Mouse (Mus musculus) midbrain, embryonic 15.5 days (tissue): Measurements from ENCODE around the gene Rfpl4. TPM values are rescaled to one million over a fixed set of nuclear protein-coding genes. Genes with fewer than 3 reads are reported as not detected.
A peak's percentile ranks its signal among the peaks of the same experiment; 100 is the strongest.
"Not testable (repeated sequence)": the region's sequence is repeated elsewhere in the genome, so short reads cannot be mapped to it uniquely, and the experiment has no call there.

ENCODE experiments used
- ATAC-seq: fragments of 200-750 bp; cut with Nextera tagmentation; replicated peaks from 2 replicates; pipeline ENCODE4 v1.8.0; 2017; ENCODE audit warnings: moderate TSS enrichment
- H3K27ac ChIP-seq: fragments of 300-500 bp; sonication (generic); 2 replicates; pipeline ENCODE4 v1.5.1; 2015; ENCODE audit warnings: mild to moderate bottlenecking, inconsistent platforms
- H3K27me3 ChIP-seq: fragments of 300-500 bp; sonication (generic); replicated peaks from 2 replicates; pipeline ENCODE4 v1.6.1; 2015; ENCODE audit warnings: inconsistent platforms
- H3K36me3 ChIP-seq: fragments of 300-500 bp; sonication (generic); replicated peaks from 2 replicates; pipeline ENCODE4 v1.6.1; 2015; ENCODE audit warnings: inconsistent platforms
- H3K4me1 ChIP-seq: fragments of 300-500 bp; sonication (generic); 2 replicates; pipeline ENCODE4 v1.6.1; 2015; ENCODE audit warnings: inconsistent platforms
- H3K4me2 ChIP-seq: fragments of 300-500 bp; sonication (generic); 2 replicates; pipeline ENCODE4 v1.6.1; 2015; ENCODE audit warnings: inconsistent platforms, mild to moderate bottlenecking, moderate library complexity
- H3K4me3 ChIP-seq: fragments of 300-500 bp; sonication (generic); 2 replicates; pipeline ENCODE4 v1.5.1; 2015; ENCODE audit warnings: mild to moderate bottlenecking, inconsistent platforms
- H3K9ac ChIP-seq: fragments of 300-500 bp; sonication (generic); 2 replicates; pipeline ENCODE4 v1.6.1; 2015; ENCODE audit warnings: mild to moderate bottlenecking, inconsistent platforms
- H3K9me3 ChIP-seq: fragments of 300-500 bp; sonication (generic); 2 replicates; pipeline ENCODE4 v1.6.1; 2016; ENCODE audit warnings: inconsistent platforms
- WGBS: fragments of 180-500 bp; shearing (Covaris S2); methylation state at CpG from one replicate; pipeline ENCODE4 v1.1.7; 2015; ENCODE audit warnings: mixed read lengths; 5-methylcytosine and 5-hydroxymethylcytosine counted together
- polyA plus RNA-seq: library from polyadenylated mRNA; unstranded; fragments of >200 nt; fragmentation: Nextera tagmentation; extraction: Ambion mirVana; gene quantifications from 2 replicates; pipeline ENCODE4 v1.2.1, GENCODE M21; 2015

Gene Rfpl4
- 0.14 TPM in 1 of 2 replicates, not detected in the other for polyA plus RNA-seq

- Histone ChIP-seq H3K4me1 (no peaks in the 10 kb centered on the region), H3K4me3 (no peak within 1 kb of the TSS), H3K27ac (no peak within 1 kb of the TSS), H3K9ac (no peak within 1 kb of the TSS), H3K9me3 (no peaks in the 10 kb centered on the region), H3K36me3 (no peaks in the 10 kb centered on the region), H3K27me3 (no peaks in the 10 kb centered on the region), H3K4me2 (no peak within 1 kb of the TSS)
- ATAC-seq, result no peak
- WGBS, result 91% methylated on average over 3 of the region's 3 CpGs
Measured at GRCm38 (mm10) chr7:5116850-5117249, at the start of gene Rfpl4. Rfpl4 (minus strand) TSS chr7:5116950.

- not testable (repeated sequence) for H3K4me3 ChIP-seq, ATAC-seq, H3K27me3 ChIP-seq, H3K9ac ChIP-seq, H3K9me3 ChIP-seq, H3K4me2 ChIP-seq, H3K27ac ChIP-seq, H3K36me3 ChIP-seq, H3K4me1 ChIP-seq
Measured at GRCm38 (mm10) chr7:5149570-5149969, 32.8 kb upstream of the Rfpl4 start, which contains the start of gene Vmn1r55. Vmn1r55 (minus strand) TSS chr7:5149670.

- Histone ChIP-seq H3K36me3 (no peaks in the 10 kb centered on the region), H3K4me3 (peak within 1 kb of the TSS; percentile 42), H3K9ac (peak within 1 kb of the TSS; percentile 50), H3K27me3 (no peaks in the 10 kb centered on the region), H3K4me2 (peak within 1 kb of the TSS; percentile 68), H3K9me3 (no peaks in the 10 kb centered on the region), H3K27ac (no peak within 1 kb of the TSS), H3K4me1 (no peaks in the 10 kb centered on the region)
- peak; percentile 79 for ATAC-seq
- WGBS, result 20% methylated on average over 41 of the region's 42 CpGs
Measured at GRCm38 (mm10) chr7:5125549-5126406, 9.0 kb upstream of the Rfpl4 start, which contains the start of gene Rasl2-9. Rasl2-9 (minus strand) TSS chr7:5125950.

- no peak overlapping the region for H3K27ac ChIP-seq
- ATAC-seq, result no peak
- no peaks in the 10 kb centered on the region for H3K27me3 ChIP-seq
- H3K9ac ChIP-seq, result no peak overlapping the region
- no peak overlapping the region for H3K4me3 ChIP-seq
- no peaks in the 10 kb centered on the region for H3K4me1 ChIP-seq
- no peak overlapping the region for H3K4me2 ChIP-seq
- WGBS, result 91% methylated on average over 8 of the region's 8 CpGs
- no peaks in the 10 kb centered on the region for H3K9me3 ChIP-seq
- no peaks in the 10 kb centered on the region for H3K36me3 ChIP-seq
Measured at GRCm38 (mm10) chr7:5125078-5125477, 8.3 kb upstream of the Rfpl4 start.

- Histone ChIP-seq H3K4me2 (no peak overlapping the region), H3K9ac (no peak overlapping the region), H3K27me3 (no peaks in the 10 kb centered on the region), H3K36me3 (no peaks in the 10 kb centered on the region), H3K4me3 (no peak overlapping the region), H3K27ac (no peak overlapping the region), H3K4me1 (no peaks in the 10 kb centered on the region), H3K9me3 (no peaks in the 10 kb centered on the region)
- 51% methylated on average over 3 of the region's 3 CpGs for WGBS
- no peak for ATAC-seq
Measured at GRCm38 (mm10) chr7:5112701-5113100, 4.0 kb downstream of the Rfpl4 start.

GRCm38 (mm10) chr7:5109301-5109700 lies 7.4 kb downstream of the Rfpl4 start:
- ATAC-seq, result no peak
- Histone ChIP-seq H3K4me1 (no peaks in the 10 kb centered on the region), H3K4me2 (no peak overlapping the region), H3K36me3 (no peaks in the 10 kb centered on the region), H3K9ac (no peak overlapping the region), H3K4me3 (no peak overlapping the region), H3K27me3 (no peaks in the 10 kb centered on the region), H3K27ac (no peak overlapping the region), H3K9me3 (no peaks in the 10 kb centered on the region)
- WGBS, result 79% methylated on average over 8 of the region's 8 CpGs

- Histone ChIP-seq H3K9ac (no peak overlapping the region), H3K27me3 (no peaks in the 10 kb centered on the region), H3K27ac (no peak overlapping the region), H3K36me3 (no peaks in the 10 kb centered on the region), H3K4me1 (no peaks in the 10 kb centered on the region), H3K4me2 (no peak overlapping the region), H3K9me3 (no peaks in the 10 kb centered on the region), H3K4me3 (no peak overlapping the region)
- WGBS, result 88% methylated on average over 4 of the region's 4 CpGs
- no peak for ATAC-seq
Measured at GRCm38 (mm10) chr7:5108272-5108671, 8.5 kb downstream of the Rfpl4 start.

- no peak overlapping the region for H3K27ac ChIP-seq
- H3K9me3 ChIP-seq, result no peaks in the 10 kb centered on the region
- peaks cover 8% of the 10 kb centered on the region for H3K36me3 ChIP-seq
- 89% methylated on average over 2 of the region's 2 CpGs for WGBS
- no peak overlapping the region for H3K4me2 ChIP-seq
- no peak overlapping the region for H3K9ac ChIP-seq
- ATAC-seq, result no peak
- no peak overlapping the region for H3K4me3 ChIP-seq
- no peaks in the 10 kb centered on the region for H3K27me3 ChIP-seq
- H3K4me1 ChIP-seq, result no peaks in the 10 kb centered on the region
Measured at GRCm38 (mm10) chr7:5102564-5102963, 14.2 kb downstream of the Rfpl4 start.

GRCm38 (mm10) chr7:5101066-5101663 lies 15.6 kb downstream of the Rfpl4 start:
- WGBS, result 93% methylated on average over 10 of the region's 10 CpGs

GRCm38 (mm10) chr7:5099796-5100195 lies 17.0 kb downstream of the Rfpl4 start:
- Histone ChIP-seq H3K36me3 (peaks cover 33% of the 10 kb centered on the region), H3K27me3 (no peaks in the 10 kb centered on the region), H3K4me3 (no peak overlapping the region), H3K4me2 (no peak overlapping the region), H3K9ac (no peak overlapping the region), H3K9me3 (no peaks in the 10 kb centered on the region), H3K4me1 (no peaks in the 10 kb centered on the region), H3K27ac (no peak overlapping the region)
- 89% methylated on average over 3 of the region's 3 CpGs for WGBS
- no peak for ATAC-seq

More at GRCm38 (mm10) chr7:5101066-5101663, 15.6 kb downstream of the Rfpl4 start:
- Histone ChIP-seq H3K4me2 (no peak overlapping the region), H3K36me3 (peaks cover 20% of the 10 kb centered on the region), H3K9ac (no peak overlapping the region), H3K4me3 (no peak overlapping the region), H3K27me3 (no peaks in the 10 kb centered on the region), H3K9me3 (no peaks in the 10 kb centered on the region), H3K4me1 (no peaks in the 10 kb centered on the region), H3K27ac (no peak overlapping the region)
- no peak for ATAC-seq

- H3K9me3 ChIP-seq, result no peaks in the 10 kb centered on the region
- peaks cover 42% of the 10 kb centered on the region for H3K36me3 ChIP-seq
- no peak overlapping the region for H3K4me2 ChIP-seq
- no peaks in the 10 kb centered on the region for H3K4me1 ChIP-seq
- no peaks in the 10 kb centered on the region for H3K27me3 ChIP-seq
- no peak overlapping the region for H3K9ac ChIP-seq
- no peak overlapping the region for H3K27ac ChIP-seq
- 93% methylated on average over 5 of the region's 5 CpGs for WGBS
- ATAC-seq, result no peak
- no peak overlapping the region for H3K4me3 ChIP-seq
Measured at GRCm38 (mm10) chr7:5098769-5099168, 18.0 kb downstream of the Rfpl4 start.

GRCm38 (mm10) chr7:5092831-5093510 lies 23.8 kb downstream of the Rfpl4 start:
- Histone ChIP-seq H3K9me3 (no peaks in the 10 kb centered on the region), H3K9ac (no peak overlapping the region), H3K27me3 (no peaks in the 10 kb centered on the region), H3K27ac (no peak overlapping the region), H3K4me1 (no peaks in the 10 kb centered on the region), H3K36me3 (peaks cover 47% of the 10 kb centered on the region), H3K4me3 (no peak overlapping the region), H3K4me2 (no peak overlapping the region)
- 87% methylated on average over 21 of the region's 21 CpGs for WGBS
- no peak for ATAC-seq
